Mouse (Mus musculus) brain, adult 2 months (tissue): Measurements from ENCODE around the gene Nhsl1.

ENCODE experiments used
- DNase-seq: peaks from one replicate; pipeline ENCODE4 v3.0.0; 2011; ENCODE audit warnings: low read depth, low spot score

Gene Nhsl1

DNA sequence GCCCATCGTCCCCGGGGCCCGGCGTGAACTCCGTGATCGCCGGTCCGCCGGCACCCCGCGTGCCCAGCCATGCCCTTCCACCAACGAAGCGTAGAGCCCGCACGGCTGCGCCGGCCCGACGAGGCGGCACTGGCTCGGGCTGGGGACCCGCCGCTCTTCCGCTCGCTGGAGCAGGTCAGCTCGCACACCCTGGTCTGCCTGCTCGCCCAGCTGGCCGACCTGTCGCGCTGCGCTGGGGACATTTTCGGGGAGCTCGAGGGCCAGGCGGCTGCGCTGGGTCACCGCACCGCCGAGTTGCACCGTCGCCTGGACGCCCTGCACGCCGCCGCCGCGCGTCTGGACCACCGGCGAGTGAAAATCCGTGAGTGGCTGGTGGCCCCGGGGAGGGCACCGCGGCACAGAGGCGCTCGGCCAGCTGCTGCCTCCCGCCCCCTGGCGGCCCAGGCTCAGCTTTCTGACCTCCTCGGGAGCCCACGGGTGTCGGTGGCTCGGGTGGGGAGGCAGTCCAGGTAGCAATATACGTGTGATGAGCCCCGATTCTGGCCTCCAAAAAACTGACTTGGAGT lies at the start of gene Nhsl1:
Gene Nhsl1, plus strand, starts transcription at position 70 of the 566 bp plus-strand sequence.
- peak; percentile 12 for DNase-seq

- no peak for DNase-seq
Measured at GRCm38 (mm10) chr10:18276090-18276734, 42.6 kb upstream of the Nhsl1 start.

GRCm38 (mm10) chr10:18283991-18284390 lies 34.8 kb upstream of the Nhsl1 start:
- DNase-seq = no peak

DNA sequence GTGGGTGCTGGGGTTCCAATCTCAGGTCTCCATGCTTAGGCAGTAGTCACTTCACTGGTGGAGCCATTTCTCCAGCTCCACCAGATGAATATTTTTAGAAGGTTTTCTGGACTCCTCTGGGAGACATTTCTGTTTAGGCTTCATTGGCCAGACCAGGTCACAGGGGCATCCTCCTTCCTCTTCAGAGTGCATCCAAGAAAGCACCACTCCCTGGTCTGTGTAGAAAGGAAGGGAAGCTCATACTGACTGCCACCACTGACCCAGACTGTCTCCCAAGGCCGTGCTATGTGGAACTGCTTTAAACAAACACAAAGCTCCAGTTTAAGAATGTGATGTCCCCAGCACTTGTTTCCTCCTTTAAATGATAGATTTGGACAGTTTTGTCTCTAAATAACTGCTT lies 29.3 kb upstream of the Nhsl1 start:
- no peak for DNase-seq

DNA sequence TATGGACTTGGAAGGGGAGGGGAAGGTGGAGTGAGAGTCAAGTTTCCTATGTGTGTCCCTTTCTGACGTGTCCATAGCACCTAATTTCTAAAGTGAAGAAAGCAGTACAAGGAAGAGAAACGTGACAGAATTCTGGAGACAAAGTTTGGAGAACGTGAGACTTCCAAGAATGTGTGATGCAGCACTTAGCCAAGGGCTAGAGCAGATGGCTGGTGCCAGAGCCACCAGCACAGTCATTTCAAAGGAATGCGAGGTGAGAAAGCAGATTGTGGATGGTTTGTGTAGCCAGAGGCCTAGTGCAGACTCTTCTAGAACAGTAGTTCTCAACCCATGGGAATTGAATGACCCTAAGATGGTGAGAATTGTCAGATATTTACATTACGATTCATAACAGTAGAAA lies 13.7 kb upstream of the Nhsl1 start:
- DNase-seq = peak; percentile 27

- DNase-seq = no peak
Measured at GRCm38 (mm10) chr10:18315071-18315470, 3.7 kb upstream of the Nhsl1 start.

DNA sequence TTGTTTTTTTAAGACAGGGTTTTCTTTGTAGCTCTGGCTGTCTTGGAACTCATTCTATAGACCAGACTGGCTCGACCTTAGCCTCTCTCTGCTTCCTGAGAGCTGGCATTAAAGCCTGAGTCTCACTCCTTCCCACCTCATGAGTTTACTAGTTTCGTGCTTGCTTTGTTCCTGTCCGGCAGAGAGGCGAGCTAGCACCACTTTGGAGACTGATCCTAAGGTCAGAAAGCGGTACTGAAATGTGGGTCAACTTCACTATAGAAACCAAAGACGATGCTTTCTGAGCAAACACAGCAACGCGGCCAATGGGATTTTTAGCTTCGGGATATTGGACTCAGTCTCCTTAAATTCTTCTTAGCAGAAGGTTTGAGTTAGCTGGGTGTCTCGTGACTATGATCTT lies 1.3 kb upstream of the Nhsl1 start:
- no peak for DNase-seq

GRCm38 (mm10) chr10:18317961-18318915 lies 547 bp upstream of the Nhsl1 start:
- DNase-seq = peak; percentile 10

GRCm38 (mm10) chr10:18319691-18320090 lies 906 bp downstream of the Nhsl1 start:
- DNase-seq = no peak

DNA sequence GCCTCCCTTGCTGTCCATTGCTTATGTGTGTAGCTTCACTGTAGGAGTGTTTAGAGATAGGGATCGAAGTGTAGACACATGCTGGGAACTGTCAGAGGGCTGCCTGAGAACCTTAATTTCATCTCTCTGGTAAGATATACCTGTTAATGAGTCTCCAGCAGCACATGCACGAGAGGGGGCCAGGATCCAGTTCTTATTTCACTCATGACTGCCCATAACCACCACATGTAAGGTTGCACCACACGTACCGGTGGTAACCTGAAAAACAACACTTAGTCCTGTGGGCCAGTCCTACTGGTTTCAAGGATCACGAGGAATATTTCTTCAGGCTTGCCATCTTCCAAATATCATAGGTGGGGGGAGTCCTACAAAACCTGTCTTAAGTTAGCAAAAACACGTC lies 3.1 kb downstream of the Nhsl1 start:
- no peak for DNase-seq

GRCm38 (mm10) chr10:18323701-18324100 lies 4.9 kb downstream of the Nhsl1 start:
- no peak for DNase-seq

DNA sequence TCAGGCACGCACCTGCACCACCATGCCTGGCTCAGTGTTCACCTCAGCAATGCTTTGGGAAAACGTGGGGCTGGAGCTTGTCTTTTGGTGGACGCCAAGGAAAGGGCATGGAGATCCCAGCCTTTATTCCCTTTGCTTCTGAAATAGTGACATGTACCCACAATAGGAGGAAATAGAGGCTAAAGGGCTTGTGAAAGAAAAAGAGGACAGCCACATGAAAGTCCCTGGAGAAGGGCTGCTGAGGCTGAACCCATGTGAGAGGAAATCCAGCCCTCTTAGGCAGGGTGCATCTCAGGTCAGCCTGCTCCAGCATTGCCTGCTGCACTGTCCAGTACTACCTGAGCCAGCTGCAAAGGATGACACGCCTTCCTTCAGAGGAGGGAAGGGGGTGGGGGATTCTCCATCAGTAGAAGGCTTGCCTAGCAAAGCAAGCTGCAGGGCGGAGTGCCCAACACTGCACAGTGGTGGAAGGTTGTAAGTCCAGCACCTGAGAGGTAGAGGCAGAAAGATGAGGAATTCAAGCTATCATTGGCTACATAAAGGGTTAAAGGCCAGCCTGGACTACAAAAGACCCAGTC lies 9.6 kb downstream of the Nhsl1 start:
- DNase-seq = no peak

DNA sequence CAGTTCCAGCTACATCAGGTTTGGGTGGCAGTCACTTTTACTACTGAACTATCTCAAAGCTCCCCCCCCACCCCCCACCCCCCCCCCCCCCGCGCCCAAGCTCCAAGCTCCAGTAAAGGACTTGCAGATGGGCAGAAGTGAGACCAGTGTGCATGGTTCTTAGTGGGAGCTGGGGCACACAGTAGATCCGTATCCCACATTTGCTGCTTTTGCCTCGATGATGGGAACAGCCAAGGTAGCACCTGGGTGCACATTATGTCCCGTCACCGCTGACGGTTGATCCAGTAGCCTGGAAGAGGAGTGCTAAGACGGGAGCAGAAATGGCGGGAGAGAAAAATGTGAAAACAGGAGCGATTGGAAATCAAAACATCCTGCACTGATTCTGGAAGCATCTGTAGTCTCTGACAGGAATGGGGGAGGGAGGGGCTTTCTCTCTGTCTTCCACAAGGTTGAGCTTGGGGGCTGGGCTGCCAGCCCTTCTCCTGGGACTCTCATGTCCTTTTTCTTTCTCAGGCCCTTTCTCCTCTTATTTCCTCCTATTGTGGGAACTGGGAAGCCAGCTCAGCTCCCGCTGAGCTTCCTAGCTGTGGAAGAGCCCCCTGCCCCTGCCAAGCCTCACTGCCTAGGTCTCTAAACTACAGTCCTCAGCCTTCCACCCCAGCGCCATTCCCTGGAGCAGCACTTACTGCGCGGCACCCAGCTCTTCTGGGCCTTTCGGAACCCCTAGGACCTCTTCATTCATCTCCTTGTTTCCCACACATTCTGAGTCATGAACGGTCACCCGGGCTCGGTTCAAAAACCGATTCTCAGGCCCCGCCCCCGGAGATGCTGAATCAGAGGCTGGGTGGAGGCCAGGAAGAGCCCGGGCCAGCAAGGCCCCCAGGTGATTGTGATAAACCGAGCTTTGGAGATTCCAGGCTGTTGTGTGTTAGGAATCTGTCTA lies 10.6 kb downstream of the Nhsl1 start:
- peak; percentile 24 for DNase-seq

GRCm38 (mm10) chr10:18330445-18330844 lies 11.7 kb downstream of the Nhsl1 start:
- DNase-seq = no peak

DNA sequence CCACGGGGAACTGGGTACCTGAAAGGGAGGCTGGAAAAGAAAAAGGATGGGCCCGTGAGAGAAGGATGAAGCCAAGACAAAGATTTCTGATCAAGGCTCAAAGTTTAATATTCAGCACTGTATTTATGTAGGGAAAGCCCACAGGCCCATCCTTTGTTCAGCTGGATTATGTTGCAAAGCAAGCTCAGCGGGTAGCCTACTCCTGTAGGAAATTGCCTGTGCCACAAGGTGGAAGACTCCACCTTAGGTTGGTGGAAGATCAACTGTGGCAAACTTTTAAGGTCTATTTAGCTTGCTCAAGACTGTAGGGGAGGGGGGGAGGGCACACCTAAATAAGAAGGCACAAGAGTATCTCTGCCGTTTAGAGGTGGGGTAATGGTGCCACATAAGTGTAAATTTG lies 14.8 kb downstream of the Nhsl1 start:
- no peak for DNase-seq

DNA sequence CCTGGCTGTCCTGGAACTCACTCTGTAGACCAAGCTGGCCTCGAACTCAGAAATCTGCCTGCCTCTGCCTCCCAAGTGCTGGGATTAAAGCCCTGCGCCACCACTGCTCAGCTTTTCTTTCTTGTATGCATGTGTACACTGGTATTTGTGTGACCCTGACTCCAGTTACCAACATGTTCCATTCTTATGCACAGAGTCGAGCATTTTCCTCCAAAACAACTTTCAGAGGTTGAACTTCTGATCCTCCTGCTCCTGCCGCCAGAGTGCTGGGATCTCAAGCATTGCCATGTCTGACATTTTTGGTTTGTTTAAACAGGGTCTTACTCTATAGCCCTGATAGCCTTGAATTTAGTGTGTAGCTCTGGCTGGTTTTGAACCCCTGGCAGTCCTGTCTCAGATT lies 15.4 kb downstream of the Nhsl1 start:
- DNase-seq = no peak

- no peak for DNase-seq
Measured at GRCm38 (mm10) chr10:18334734-18335133, 15.9 kb downstream of the Nhsl1 start.

GRCm38 (mm10) chr10:18337725-18338124 lies 18.9 kb downstream of the Nhsl1 start:
- no peak for DNase-seq

- DNase-seq = no peak
Measured at GRCm38 (mm10) chr10:18339386-18339785, 20.6 kb downstream of the Nhsl1 start.

DNA sequence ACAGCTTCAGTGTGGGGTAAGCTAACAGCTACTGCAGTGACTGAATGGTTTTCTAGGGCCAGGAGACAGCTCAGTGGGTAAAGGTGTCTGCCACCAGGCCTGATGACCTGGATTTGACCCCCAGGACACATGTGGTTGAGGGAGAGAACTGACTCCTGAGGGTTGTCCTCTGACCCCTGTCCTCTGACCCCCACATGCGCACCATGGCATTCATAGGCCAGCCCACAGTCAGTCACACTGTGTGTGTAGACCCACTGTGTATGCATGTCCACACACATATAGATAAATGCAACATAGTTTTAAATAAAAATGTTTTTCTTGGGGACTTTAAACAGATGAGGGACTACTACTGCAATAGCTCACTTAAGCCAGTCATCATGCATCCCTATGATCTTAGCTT lies 22.1 kb downstream of the Nhsl1 start:
- DNase-seq = no peak
